Mouse (Mus musculus) forebrain, embryonic 12.5 days (tissue): ENCODE data around the gene Spz1. TPM values are rescaled to one million over a fixed set of nuclear protein-coding genes. Genes with fewer than 3 reads are reported as not detected.

ENCODE experiments used
- ATAC-seq: fragments of 200-750 bp; cut with Nextera tagmentation; 2 replicates; pipeline ENCODE4 v1.8.0; 2017; ENCODE audit warnings: moderate TSS enrichment; ENCODE audit not compliant: low FRiP score
- H3K27ac ChIP-seq: fragments of 300-500 bp; sonication (generic); 2 replicates; pipeline ENCODE4 v1.5.1; 2016; ENCODE audit warnings: mild to moderate bottlenecking
- H3K27me3 ChIP-seq: fragments of 300-500 bp; sonication (generic); 2 replicates; pipeline ENCODE4 v1.6.1; 2016; ENCODE audit warnings: mild to moderate bottlenecking
- H3K36me3 ChIP-seq: fragments of 300-500 bp; sonication (generic); replicated peaks from 2 replicates; pipeline ENCODE4 v1.6.1; 2016; ENCODE audit warnings: mild to moderate bottlenecking
- H3K4me1 ChIP-seq: fragments of 300-500 bp; sonication (generic); 2 replicates; pipeline ENCODE4 v1.6.1; 2016
- H3K4me2 ChIP-seq: fragments of 300-500 bp; sonication (generic); 2 replicates; pipeline ENCODE4 v1.6.1; 2016; ENCODE audit warnings: mild to moderate bottlenecking, moderate library complexity
- H3K4me3 ChIP-seq: fragments of 300-500 bp; sonication (generic); replicated peaks from 2 replicates; pipeline ENCODE4 v1.5.1; 2016; ENCODE audit warnings: mild to moderate bottlenecking
- H3K9ac ChIP-seq: fragments of 300-500 bp; sonication (generic); 2 replicates; pipeline ENCODE4 v1.6.1; 2016; ENCODE audit warnings: mild to moderate bottlenecking
- H3K9me3 ChIP-seq: fragments of 300-500 bp; sonication (generic); 2 replicates; pipeline ENCODE4 v1.6.1; 2016
- WGBS: fragments of 180-500 bp; shearing (Covaris S2); methylation state at CpG from one replicate; pipeline ENCODE4 v1.1.7; 2016; 5-methylcytosine and 5-hydroxymethylcytosine counted together
- polyA plus RNA-seq: library from polyadenylated mRNA; unstranded; fragments of >200 nt; fragmentation: Nextera tagmentation; extraction: Ambion mirVana; gene quantifications from 2 replicates; pipeline ENCODE4 v1.2.1, GENCODE M21; 2016

Gene Spz1
- polyA plus RNA-seq, 1 experiment from 2014 or later: not detected

- Histone ChIP-seq H3K27me3 (no peaks in the 10 kb centered on the region), H3K9ac (no peak overlapping the region), H3K4me2 (no peak overlapping the region), H3K9me3 (no peaks in the 10 kb centered on the region), H3K4me3 (no peak overlapping the region), H3K36me3 (no peaks in the 10 kb centered on the region), H3K4me1 (peaks cover 17% of the 10 kb centered on the region), H3K27ac (no peak overlapping the region)
- no peak for ATAC-seq
- WGBS: 57% methylated on average over 2 of the region's 2 CpGs
Observed at GRCm38 (mm10) chr13:92557229-92557628, 18.7 kb downstream of the Spz1 start.

- Histone ChIP-seq H3K36me3 (no peaks in the 10 kb centered on the region), H3K9me3 (no peaks in the 10 kb centered on the region), H3K4me2 (no peak overlapping the region), H3K4me1 (peaks cover 17% of the 10 kb centered on the region), H3K4me3 (no peak overlapping the region), H3K27me3 (no peaks in the 10 kb centered on the region), H3K27ac (no peak overlapping the region), H3K9ac (no peak overlapping the region)
- 43% methylated on average over 8 of the region's 8 CpGs for WGBS
- ATAC-seq: no peak
Observed at GRCm38 (mm10) chr13:92556458-92557126, 19.4 kb downstream of the Spz1 start.

- Histone ChIP-seq H3K4me1 (no peaks in the 10 kb centered on the region), H3K36me3 (no peaks in the 10 kb centered on the region), H3K27ac (no peak overlapping the region), H3K9ac (no peak overlapping the region), H3K4me2 (no peak overlapping the region), H3K9me3 (peaks cover 11% of the 10 kb centered on the region), H3K27me3 (no peaks in the 10 kb centered on the region), H3K4me3 (no peak overlapping the region)
- ATAC-seq: no peak
- 82% methylated on average over 4 of the region's 4 CpGs for WGBS
Observed at GRCm38 (mm10) chr13:92547093-92547492, 28.9 kb downstream of the Spz1 start.

GRCm38 (mm10) chr13:92540997-92541396 lies 35.0 kb downstream of the Spz1 start:
- H3K27me3 ChIP-seq: no peaks in the 10 kb centered on the region
- H3K4me2 ChIP-seq: no peak overlapping the region
- no peaks in the 10 kb centered on the region for H3K9me3 ChIP-seq
- no peaks in the 10 kb centered on the region for H3K36me3 ChIP-seq
- no peak for ATAC-seq
- no peak overlapping the region for H3K9ac ChIP-seq
- H3K27ac ChIP-seq: no peak overlapping the region
- H3K4me3 ChIP-seq: no peak overlapping the region
- no peaks in the 10 kb centered on the region for H3K4me1 ChIP-seq
- 93% methylated on average over 6 of the region's 6 CpGs for WGBS

- Histone ChIP-seq H3K27me3 (no peaks in the 10 kb centered on the region), H3K4me1 (no peaks in the 10 kb centered on the region), H3K36me3 (no peaks in the 10 kb centered on the region), H3K9me3 (no peaks in the 10 kb centered on the region), H3K9ac (no peak overlapping the region), H3K4me3 (no peak overlapping the region), H3K4me2 (no peak overlapping the region), H3K27ac (no peak overlapping the region)
- 52% methylated on average over 4 of the region's 4 CpGs for WGBS
- no peak for ATAC-seq
Observed at GRCm38 (mm10) chr13:92539126-92539525, 36.8 kb downstream of the Spz1 start.

- H3K9ac ChIP-seq: no peak overlapping the region
- H3K4me2 ChIP-seq: no peak overlapping the region
- H3K27ac ChIP-seq: no peak overlapping the region
- H3K36me3 ChIP-seq: no peaks in the 10 kb centered on the region
- H3K27me3 ChIP-seq: no peaks in the 10 kb centered on the region
- H3K9me3 ChIP-seq: no peaks in the 10 kb centered on the region
- WGBS: 50% methylated on average over 2 of the region's 2 CpGs
- H3K4me3 ChIP-seq: no peak overlapping the region
- ATAC-seq: no peak
- peaks cover 6% of the 10 kb centered on the region for H3K4me1 ChIP-seq
Observed at GRCm38 (mm10) chr13:92533801-92534200, 42.2 kb downstream of the Spz1 start.

GRCm38 (mm10) chr13:92532216-92532615 lies 43.8 kb downstream of the Spz1 start:
- no peak overlapping the region for H3K9ac ChIP-seq
- no peaks in the 10 kb centered on the region for H3K27me3 ChIP-seq
- H3K4me2 ChIP-seq: no peak overlapping the region
- no peak overlapping the region for H3K4me3 ChIP-seq
- no peaks in the 10 kb centered on the region for H3K9me3 ChIP-seq
- no peaks in the 10 kb centered on the region for H3K36me3 ChIP-seq
- WGBS: 74% methylated on average over 2 of the region's 2 CpGs
- H3K4me1 ChIP-seq: peaks cover 6% of the 10 kb centered on the region
- no peak for ATAC-seq
- H3K27ac ChIP-seq: no peak overlapping the region

- Histone ChIP-seq H3K9me3 (no peaks in the 10 kb centered on the region), H3K27ac (peak overlapping the region; percentile 94), H3K4me3 (peak overlapping the region; percentile 65), H3K27me3 (no peaks in the 10 kb centered on the region), H3K9ac (peak overlapping the region; percentile 68), H3K4me2 (peak overlapping the region; percentile 66), H3K4me1 (peaks cover 6% of the 10 kb centered on the region), H3K36me3 (no peaks in the 10 kb centered on the region)
- no peak for ATAC-seq
- 5% methylated on average over 15 of the region's 15 CpGs for WGBS
Observed at GRCm38 (mm10) chr13:92531237-92531636, 44.7 kb downstream of the Spz1 start.

- WGBS: under 1% methylated on average over 46 of the region's 46 CpGs
- Histone ChIP-seq H3K4me1 (peaks cover 6% of the 10 kb centered on the region), H3K27me3 (no peaks in the 10 kb centered on the region), H3K36me3 (no peaks in the 10 kb centered on the region), H3K4me2 (peak within 1 kb of the TSS; percentile 66), H3K9me3 (no peaks in the 10 kb centered on the region), H3K9ac (peak within 1 kb of the TSS; percentile 68), H3K27ac (peak within 1 kb of the TSS; percentile 94), H3K4me3 (peak within 1 kb of the TSS; percentile 65)
- ATAC-seq: peak; percentile 99
Observed at GRCm38 (mm10) chr13:92530721-92531211, 45.2 kb downstream of the Spz1 start, which contains the start of gene Zfyve16. TSS of gene Zfyve16 (minus strand) at chr13:92530868.

GRCm38 (mm10) chr13:92529828-92530720 lies 45.9 kb downstream of the Spz1 start:
- no peaks in the 10 kb centered on the region for H3K9me3 ChIP-seq
- WGBS: 2% methylated on average over 47 of the region's 47 CpGs
- peak overlapping the region; percentile 68 for H3K9ac ChIP-seq
- peak overlapping the region; percentile 94 for H3K27ac ChIP-seq
- H3K4me2 ChIP-seq: peak overlapping the region; percentile 66
- peak; percentile 94; the same call in 1 of the 2 replicates for ATAC-seq
- H3K4me3 ChIP-seq: peak overlapping the region; percentile 65
- H3K27me3 ChIP-seq: no peaks in the 10 kb centered on the region
- H3K36me3 ChIP-seq: no peaks in the 10 kb centered on the region
- H3K4me1 ChIP-seq: peaks cover 6% of the 10 kb centered on the region
